Mouse (Mus musculus) olfactory bulb, adult 2 months (tissue): ENCODE data around the gene Jade2. TPM values are rescaled to one million over a fixed set of nuclear protein-coding genes. Genes with fewer than 3 reads are reported as not detected.

Experiments
- H3K27ac ChIP-seq: fragments of 200-500 bp; 2 replicates; pipeline ENCODE4 v1.5.1; 2012; ENCODE audit warnings: low read depth, low read length; ENCODE audit not compliant: insufficient read depth
- H3K4me1 ChIP-seq: fragments of 200-500 bp; 2 replicates; pipeline ENCODE4 v1.6.1; 2012; ENCODE audit warnings: low read length; ENCODE audit not compliant: control insufficient read depth, insufficient read depth
- H3K4me3 ChIP-seq: fragments of 200-500 bp; 2 replicates; pipeline ENCODE4 v1.5.1; 2012; ENCODE audit warnings: mild to moderate bottlenecking, low read depth, low read length, moderate library complexity; ENCODE audit not compliant: insufficient read depth
- CTCF ChIP-seq: fragments of 200-500 bp; IDR thresholded peaks from 2 replicates; pipeline ENCODE4 v1.5.1; 2012; ENCODE audit warnings: low read depth, mild to moderate bottlenecking, low read length, moderate library complexity; ENCODE audit not compliant: insufficient read depth
- POLR2A ChIP-seq: fragments of 200-500 bp; IDR thresholded peaks from 2 replicates; pipeline ENCODE4 v1.6.1; 2012; ENCODE audit warnings: mild to moderate bottlenecking, low read depth, low read length, moderate library complexity; ENCODE audit not compliant: insufficient read depth
- WGBS: fragments of 180-500 bp; shearing (Covaris S2); methylation state at CpG from one replicate; pipeline ENCODE4 v1.1.7; 2018; 5-methylcytosine and 5-hydroxymethylcytosine counted together
- polyA plus RNA-seq: library from polyadenylated mRNA; stranded (reverse); fragments of >200 nt; gene quantifications from 2 replicates; pipeline ENCODE4 v1.2.4, GENCODE M21; 2012; ENCODE audit warnings: low replicate concordance; ENCODE audit not compliant: missing spikeins, insufficient read depth, insufficient read length

Jade2 gene
- polyA plus RNA-seq, 1 experiment: not detected

DNA sequence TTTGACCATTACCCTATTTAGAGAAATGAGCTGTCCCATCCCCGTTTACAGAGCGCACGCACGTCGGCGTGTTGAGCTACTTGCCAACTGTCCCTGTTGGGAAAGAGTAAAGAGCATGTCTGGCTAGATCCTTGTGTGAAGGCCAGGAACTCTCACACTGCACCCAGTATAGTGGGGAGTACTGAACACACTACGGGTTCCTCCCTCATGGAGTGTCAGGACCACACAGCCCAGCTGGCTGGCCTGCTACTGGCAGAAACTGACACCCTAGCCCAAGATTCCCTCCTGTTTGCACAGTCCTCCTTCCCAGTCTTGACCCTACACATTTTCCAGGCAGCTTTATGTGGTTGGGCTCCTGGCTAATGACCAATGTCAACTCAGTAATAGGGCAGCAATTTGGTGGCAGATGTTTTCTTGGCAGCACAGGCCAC is 5.3 kb downstream of the Jade2 start:
- WGBS: 71% methylated on average over 7 of the region's 7 CpGs

GRCm38 (mm10) chr11:51850741-51851330 is 6.6 kb downstream of the Jade2 start:
- 92% methylated on average over 11 of the region's 11 CpGs for WGBS

More for the DNA sequence above, 5.3 kb downstream of the Jade2 start:
- Histone ChIP-seq H3K27ac (no peak overlapping the region), H3K4me3 (no peak overlapping the region), H3K4me1 (peaks cover 20% of the 10 kb centered on the region)
- TF ChIP-seq POLR2A: no peak
- TF ChIP-seq CTCF: no peak

GRCm38 (mm10) chr11:51848324-51848723 is 9.1 kb downstream of the Jade2 start:
- 85% methylated on average over 3 of the region's 3 CpGs for WGBS
- TF ChIP-seq POLR2A (no peak), CTCF (no peak)
- Histone ChIP-seq H3K4me3 (no peak overlapping the region), H3K27ac (no peak overlapping the region), H3K4me1 (peaks cover 12% of the 10 kb centered on the region)

More at GRCm38 (mm10) chr11:51850741-51851330, 6.6 kb downstream of the Jade2 start:
- TF ChIP-seq POLR2A (no peak), CTCF (no peak)
- Histone ChIP-seq H3K27ac (no peak overlapping the region), H3K4me1 (peaks cover 20% of the 10 kb centered on the region), H3K4me3 (no peak overlapping the region)

- 100% methylated on average over 1 of the region's 1 CpGs for WGBS
- no peak overlapping the region for H3K4me3 ChIP-seq
- TF ChIP-seq CTCF (no peak), POLR2A (no peak)
- no peak overlapping the region for H3K27ac ChIP-seq
- H3K4me1 ChIP-seq: peaks cover 9% of the 10 kb centered on the region
Observed at GRCm38 (mm10) chr11:51847902-51848301, 9.6 kb downstream of the Jade2 start.

- 92% methylated on average over 16 of the region's 16 CpGs for WGBS
- Histone ChIP-seq H3K4me1 (peaks cover 4% of the 10 kb centered on the region; the same call in 1 of the 2 replicates), H3K27ac (no peak overlapping the region), H3K4me3 (no peak overlapping the region)
- no peak for TF ChIP-seq POLR2A
- no peak for TF ChIP-seq CTCF
Observed at GRCm38 (mm10) chr11:51845981-51846883, 11.2 kb downstream of the Jade2 start.

- H3K27ac ChIP-seq: no peak overlapping the region
- H3K4me3 ChIP-seq: no peak overlapping the region
- no peaks in the 10 kb centered on the region for H3K4me1 ChIP-seq
- TF ChIP-seq CTCF (no peak), POLR2A (no peak)
- WGBS: 57% methylated on average over 10 of the region's 10 CpGs
Observed at GRCm38 (mm10) chr11:51844529-51845098, 12.8 kb downstream of the Jade2 start.

DNA sequence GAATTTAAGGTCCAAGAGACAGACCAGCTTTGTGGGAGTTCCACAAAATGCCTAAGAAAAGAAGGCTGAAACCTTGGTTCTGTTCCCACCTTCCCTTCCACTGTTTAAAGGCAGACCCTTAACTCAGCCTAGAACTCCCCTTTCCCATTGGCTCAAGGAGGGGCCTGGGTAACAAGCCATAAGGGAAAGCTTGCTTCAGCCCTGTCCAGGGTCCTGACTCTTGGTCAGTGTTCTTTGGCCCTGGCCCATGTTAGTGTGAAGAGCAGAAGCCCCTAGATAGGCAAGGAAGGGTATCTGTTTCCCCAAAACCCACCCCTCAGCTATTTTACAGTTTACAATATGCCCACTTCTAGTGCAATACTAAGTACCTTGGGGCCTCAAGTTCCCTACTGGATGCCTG is 13.6 kb downstream of the Jade2 start:
- Histone ChIP-seq H3K27ac (no peak overlapping the region), H3K4me3 (no peak overlapping the region), H3K4me1 (no peaks in the 10 kb centered on the region; the same call in 1 of the 2 replicates)
- TF ChIP-seq CTCF: no peak
- TF ChIP-seq POLR2A: no peak

DNA sequence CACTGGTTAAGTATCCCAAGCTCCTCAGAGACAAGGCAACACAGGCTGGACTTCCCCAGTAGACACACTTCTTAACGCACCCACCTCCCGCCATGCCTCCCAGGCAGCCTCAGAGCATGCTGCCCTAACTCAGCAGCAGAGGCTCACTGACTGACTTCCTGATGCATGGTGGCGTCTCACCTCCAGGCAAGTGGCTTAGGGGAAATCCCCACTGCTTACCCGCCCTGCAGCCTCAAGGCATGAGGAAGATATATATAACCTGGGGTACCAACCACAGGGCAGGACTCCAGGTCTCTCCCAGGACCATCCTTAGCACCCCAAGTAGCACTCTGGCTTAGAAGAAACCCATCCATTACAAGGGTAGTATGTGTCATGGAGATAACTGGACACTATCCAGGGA is 14.3 kb downstream of the Jade2 start:
- Histone ChIP-seq H3K4me3 (no peak overlapping the region), H3K4me1 (no peaks in the 10 kb centered on the region; the same call in 1 of the 2 replicates), H3K27ac (no peak overlapping the region)
- no peak for TF ChIP-seq POLR2A
- TF ChIP-seq CTCF: no peak
- 88% methylated on average over 4 of the region's 4 CpGs for WGBS

- H3K27ac ChIP-seq: no peak overlapping the region
- 85% methylated on average over 9 of the region's 9 CpGs for WGBS
- no peak overlapping the region for H3K4me3 ChIP-seq
- peaks cover 7% of the 10 kb centered on the region for H3K4me1 ChIP-seq
- no peak for TF ChIP-seq CTCF
Observed at GRCm38 (mm10) chr11:51841149-51841548, 16.3 kb downstream of the Jade2 start.
